Mouse (Mus musculus): ENCODE measurements at regions not wholly inside any gene's neighbourhood (a gene's known extent, or its start where the extent isn't known, plus 50 kb on each side); places are given as distances from the start of the nearest gene placed in this dataset.
"Not testable (repeated sequence)": the region's sequence is repeated elsewhere in the genome, so short reads cannot be mapped to it uniquely, and the experiment has no call there.

DNA sequence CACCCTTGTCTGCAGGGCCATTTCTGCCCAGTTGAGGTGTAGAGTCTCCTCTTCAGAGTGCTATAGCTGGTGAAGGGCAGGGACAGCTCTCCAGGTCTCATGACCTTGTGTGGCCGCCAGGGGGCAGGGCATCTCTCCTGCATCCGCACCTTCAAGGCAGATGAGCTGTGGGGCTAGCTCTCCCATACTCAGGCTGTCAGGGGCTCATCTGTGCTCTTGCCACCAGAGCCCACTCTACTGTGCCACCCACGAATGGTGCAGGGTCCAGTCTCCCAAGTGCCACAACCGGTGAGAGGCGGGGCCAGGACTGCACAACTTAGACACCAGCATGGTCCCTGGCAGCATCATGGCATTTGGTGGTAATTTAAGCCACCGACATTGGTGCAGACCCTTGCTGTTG, 111.3 kb downstream of the Syt10 start:
- DNase-seq (ENCODE audit: low spot score in 2 of 2), result peak in 1 of 2 experiments; percentile 19

DNA sequence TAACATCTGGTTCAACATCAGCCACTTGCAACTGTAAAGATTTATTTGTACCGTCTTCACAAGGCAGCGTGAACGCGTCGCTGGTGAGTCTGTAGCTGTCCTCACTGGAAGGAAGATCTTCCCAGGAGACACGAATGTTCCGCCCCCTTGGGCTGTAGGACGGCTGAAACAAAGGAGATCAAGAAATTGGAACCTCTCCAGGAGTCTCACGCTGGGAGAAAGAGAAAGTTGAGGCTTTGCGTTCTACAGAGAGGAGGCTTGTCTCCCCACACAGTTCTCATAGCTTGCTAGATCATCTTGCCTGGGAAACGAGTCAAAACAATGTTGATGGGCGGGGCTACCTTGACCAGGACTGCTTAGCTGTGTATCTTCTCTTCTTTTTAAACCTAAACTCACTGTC, 117.3 kb downstream of the Syt10 start:
- no peak for DNase-seq (ENCODE audit: low spot score in 2 of 2)

DNA sequence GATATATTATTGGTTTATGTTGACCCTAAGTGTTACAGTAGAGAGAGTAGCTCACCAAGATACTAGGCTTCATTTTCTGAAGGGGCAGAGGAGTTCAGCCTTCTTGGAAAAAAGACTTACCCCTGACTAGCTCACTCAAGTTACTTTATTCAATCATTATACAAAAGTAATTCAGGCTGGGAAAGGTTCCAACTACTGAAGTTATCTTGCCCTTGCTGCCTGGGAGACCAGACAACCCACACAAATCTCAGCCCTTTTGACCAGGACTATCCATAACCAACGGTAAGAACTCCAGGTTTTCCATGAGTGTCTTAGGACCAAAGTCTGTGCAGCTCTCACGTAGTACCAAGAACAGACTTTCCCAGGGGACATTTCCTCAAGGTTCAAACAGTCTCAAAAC, 105.5 kb upstream of the Rabl2 start:
- DNase-seq (ENCODE audit: low spot score in 2 of 2), result no peak

DNA sequence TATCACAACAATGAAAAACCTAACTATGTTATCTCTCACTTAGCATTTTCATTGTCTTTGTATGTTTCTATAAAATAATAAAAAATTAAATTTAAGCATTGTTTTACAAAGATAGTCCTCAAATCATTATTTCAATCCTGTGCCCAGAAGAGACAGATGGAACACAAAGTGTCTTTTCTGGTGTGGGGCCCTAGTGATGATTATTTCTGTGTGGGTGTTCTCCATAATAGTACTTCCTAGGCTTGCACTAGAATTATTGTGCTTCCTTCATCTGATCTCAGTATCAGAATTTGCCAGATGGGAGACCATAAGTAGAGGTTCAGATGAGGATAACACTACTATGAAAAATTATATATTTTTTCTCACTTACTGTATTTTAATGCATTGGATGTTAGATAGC, 84.6 kb upstream of the Rabl2 start:
- DNase-seq (ENCODE audit: low spot score in 2 of 2), result peak; percentile 19 to 80

DNA sequence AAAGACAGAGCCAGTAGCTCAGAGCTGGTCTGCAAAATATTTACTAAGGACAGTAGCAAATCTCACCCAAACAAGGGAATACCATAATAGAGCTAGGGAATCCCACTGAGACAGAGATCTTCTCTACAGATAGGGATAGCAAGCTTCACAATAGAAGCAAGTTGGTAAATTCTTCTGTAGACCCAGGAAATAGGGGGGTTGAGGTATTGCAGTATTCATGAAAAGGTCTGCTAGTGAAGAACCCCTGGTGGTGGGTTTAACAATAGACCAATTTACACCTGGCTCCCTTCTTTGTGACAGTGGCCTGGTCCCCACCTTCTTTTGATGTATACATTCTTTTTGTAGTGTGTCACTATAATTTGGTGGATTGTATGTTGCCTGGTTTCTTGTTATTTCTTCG, 64.8 kb upstream of the Rabl2 start:
- not testable (repeated sequence) for DNase-seq (ENCODE audit: low spot score in 2 of 2)
